Mouse (Mus musculus) embryonic fibroblast, embryonic 13.5 days (primary cell): ENCODE results near the gene Slc24a3.

ENCODE experiments used
- CTCF ChIP-seq: IDR thresholded peaks from 2 replicates; pipeline ENCODE4 v1.5.1; 2011; ENCODE audit warnings: mild to moderate bottlenecking, control low read depth, low read length, moderate library complexity, borderline replicate concordance; ENCODE audit not compliant: insufficient read depth
- POLR2A ChIP-seq: IDR thresholded peaks from 2 replicates; pipeline ENCODE4 v1.6.1; 2011; ENCODE audit warnings: low read depth, mild to moderate bottlenecking, control low read depth, low read length, moderate library complexity

DNA sequence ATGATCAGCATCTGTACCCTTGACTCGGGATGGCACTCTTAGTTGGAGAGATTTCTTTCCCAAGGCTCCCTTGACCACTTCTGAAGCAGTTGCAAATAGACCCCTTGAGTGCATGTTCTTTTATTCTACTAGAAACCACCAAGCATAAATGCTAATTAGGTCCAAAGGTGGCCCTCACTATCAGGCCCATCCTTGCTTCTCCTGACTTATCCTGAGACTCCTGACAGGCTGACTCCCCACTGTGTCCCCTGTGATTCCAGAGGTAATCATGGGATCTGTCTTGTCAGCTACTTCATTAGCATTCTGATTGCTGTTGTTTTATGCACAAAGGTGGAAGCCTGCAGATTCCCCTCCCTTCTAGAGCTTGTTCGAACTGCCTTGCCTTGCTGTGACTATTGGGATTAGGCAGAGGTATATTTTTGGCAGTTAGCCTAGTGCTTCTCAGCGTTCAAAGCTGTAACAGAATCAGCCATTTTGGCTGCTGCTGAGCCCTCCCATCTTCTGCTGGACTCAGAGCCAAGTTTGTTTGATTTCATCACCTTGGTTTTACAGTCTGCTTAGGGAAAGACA is 293.4 kb downstream of the Slc24a3 start:
- TF ChIP-seq CTCF (no peak), POLR2A (no peak)
